Mouse (Mus musculus) ES-Bruce4 (cell line): ENCODE results near the gene Wif1. TPM values are rescaled to one million over a fixed set of nuclear protein-coding genes. Genes with fewer than 3 reads are reported as not detected.
A peak's percentile ranks its signal among the peaks of the same experiment; 100 is the strongest.

ENCODE experiments used
- H3K27ac ChIP-seq: 2 replicates; pipeline ENCODE4 v1.5.1; 2012; ENCODE audit warnings: low read length, inconsistent platforms; ENCODE audit not compliant: insufficient read depth
- H3K27me3 ChIP-seq: 2 replicates; pipeline ENCODE4 v1.6.1; 2012; ENCODE audit warnings: mild to moderate bottlenecking, low read length, inconsistent platforms; ENCODE audit not compliant: control insufficient read depth, poor library complexity, insufficient read depth, severe bottlenecking
- H3K36me3 ChIP-seq: 2 replicates; pipeline ENCODE4 v1.6.1; 2012; ENCODE audit warnings: inconsistent platforms, mild to moderate bottlenecking, low read length, moderate library complexity; ENCODE audit not compliant: control insufficient read depth, poor library complexity, insufficient read depth, severe bottlenecking
- H3K4me1 ChIP-seq: one replicate; pipeline ENCODE4 v1.8.1; 2011; ENCODE audit warnings: low read length; ENCODE audit not compliant: control insufficient read depth, insufficient read depth
- H3K4me3 ChIP-seq: 2 replicates; pipeline ENCODE4 v1.5.1; 2011; ENCODE audit warnings: low read depth, mild to moderate bottlenecking, low read length
- H3K9ac ChIP-seq: 2 replicates; pipeline ENCODE4 v1.6.1; 2012; ENCODE audit warnings: low read depth, mild to moderate bottlenecking, inconsistent platforms; ENCODE audit not compliant: poor library complexity, severe bottlenecking
- H3K9me3 ChIP-seq: replicated peaks from 2 replicates; pipeline ENCODE4 v1.6.1; 2012; ENCODE audit warnings: mild to moderate bottlenecking, low read length, inconsistent platforms; ENCODE audit not compliant: control insufficient read depth, poor library complexity, insufficient read depth, severe bottlenecking
- CTCF ChIP-seq: IDR thresholded peaks from one replicate; pipeline ENCODE4 v1.8.1; 2011; ENCODE audit warnings: low read depth, low read length
- EP300 ChIP-seq: IDR thresholded peaks from 2 replicates; pipeline ENCODE4 v1.6.1; 2011; ENCODE audit warnings: low read depth, low read length; ENCODE audit not compliant: insufficient read depth
- POLR2A ChIP-seq: IDR thresholded peaks from one replicate; pipeline ENCODE4 v1.8.1; 2011; ENCODE audit warnings: low read length; ENCODE audit not compliant: insufficient read depth
- polyA plus RNA-seq: library from polyadenylated mRNA; stranded (reverse); fragments of >200 nt; gene quantifications from 2 replicates; pipeline ENCODE4 v1.2.4, GENCODE M21; 2011; ENCODE audit warnings: low read depth; ENCODE audit not compliant: missing spikeins, insufficient read depth, insufficient read length

Gene Wif1
- polyA plus RNA-seq, 1 experiment, result not detected

- Histone ChIP-seq H3K4me1 (no peaks in the 10 kb centered on the region), H3K4me3 (no peak overlapping the region), H3K27ac (no peak overlapping the region), H3K9ac (no peak overlapping the region), H3K36me3 (no peaks in the 10 kb centered on the region), H3K9me3 (no peaks in the 10 kb centered on the region), H3K27me3 (no peaks in the 10 kb centered on the region)
- TF ChIP-seq EP300 (no peak), POLR2A (no peak), CTCF (no peak)
Measured at GRCm38 (mm10) chr10:121022951-121023350, 10.8 kb upstream of the Wif1 start.

GRCm38 (mm10) chr10:121031802-121032201 is 2.0 kb upstream of the Wif1 start:
- no peak overlapping the region for H3K9ac ChIP-seq
- H3K4me3 ChIP-seq, result no peak overlapping the region
- no peak for TF ChIP-seq POLR2A
- TF ChIP-seq EP300, result no peak
- TF ChIP-seq CTCF, result peak; percentile 10
- H3K27me3 ChIP-seq, result no peaks in the 10 kb centered on the region; the same call in 1 of the 2 replicates
- no peaks in the 10 kb centered on the region for H3K9me3 ChIP-seq
- no peaks in the 10 kb centered on the region for H3K36me3 ChIP-seq
- no peak overlapping the region for H3K27ac ChIP-seq
- H3K4me1 ChIP-seq, result no peaks in the 10 kb centered on the region

- no peaks in the 10 kb centered on the region for H3K9me3 ChIP-seq
- H3K27ac ChIP-seq, result no peak overlapping the region
- H3K4me3 ChIP-seq, result peak overlapping the region; percentile 86
- H3K36me3 ChIP-seq, result no peaks in the 10 kb centered on the region
- H3K27me3 ChIP-seq, result no peaks in the 10 kb centered on the region; the same call in 1 of the 2 replicates
- no peaks in the 10 kb centered on the region for H3K4me1 ChIP-seq
- TF ChIP-seq CTCF (peak; percentile 41), EP300 (no peak)
- H3K9ac ChIP-seq, result peak overlapping the region; percentile 22; the same call in 1 of the 2 replicates
Measured at GRCm38 (mm10) chr10:121033128-121033791, 500 bp upstream of the Wif1 start.

- no peak overlapping the region for H3K9ac ChIP-seq
- no peak overlapping the region for H3K27ac ChIP-seq
- TF ChIP-seq CTCF (no peak), POLR2A (no peak), EP300 (no peak)
- H3K4me1 ChIP-seq, result no peaks in the 10 kb centered on the region
- H3K27me3 ChIP-seq, result no peaks in the 10 kb centered on the region; the same call in 1 of the 2 replicates
- no peaks in the 10 kb centered on the region for H3K9me3 ChIP-seq
- peak overlapping the region; percentile 78 for H3K4me3 ChIP-seq
- H3K36me3 ChIP-seq, result no peaks in the 10 kb centered on the region
Measured at GRCm38 (mm10) chr10:121034569-121034947, 798 bp downstream of the Wif1 start.

- no peaks in the 10 kb centered on the region; the same call in 1 of the 2 replicates for H3K27me3 ChIP-seq
- no peaks in the 10 kb centered on the region for H3K4me1 ChIP-seq
- no peak overlapping the region for H3K4me3 ChIP-seq
- no peak overlapping the region for H3K9ac ChIP-seq
- H3K27ac ChIP-seq, result no peak overlapping the region
- H3K36me3 ChIP-seq, result no peaks in the 10 kb centered on the region
- no peak for TF ChIP-seq EP300
- no peak for TF ChIP-seq POLR2A
- no peak for TF ChIP-seq CTCF
- H3K9me3 ChIP-seq, result no peaks in the 10 kb centered on the region
Measured at GRCm38 (mm10) chr10:121038556-121039284, 5.0 kb downstream of the Wif1 start.

GRCm38 (mm10) chr10:121040911-121041310 is 7.2 kb downstream of the Wif1 start:
- Histone ChIP-seq H3K9me3 (no peaks in the 10 kb centered on the region), H3K4me1 (no peaks in the 10 kb centered on the region), H3K9ac (no peak overlapping the region), H3K27ac (no peak overlapping the region), H3K4me3 (no peak overlapping the region), H3K36me3 (no peaks in the 10 kb centered on the region), H3K27me3 (no peaks in the 10 kb centered on the region)
- TF ChIP-seq CTCF, result no peak
